Mouse (Mus musculus) liver, adult 2 months (tissue): ENCODE measurements at regions not wholly inside any gene's neighbourhood (a gene's known extent, or its start where the extent isn't known, plus 50 kb on each side); places are given as distances from the start of the nearest gene placed in this dataset.

Experiments
- DNase-seq: peaks from one replicate; pipeline ENCODE4 v3.0.0-alpha.2; 2011; ENCODE audit warnings: low read depth, low spot score; ENCODE audit errors: extremely low read depth
- H3K27ac ChIP-seq: fragments of 200-500 bp; replicated peaks from 2 replicates; pipeline ENCODE4 v1.5.1; 2012; ENCODE audit warnings: low read depth, mild to moderate bottlenecking, control low read depth, inconsistent platforms, low read length; ENCODE audit not compliant: insufficient read depth
- H3K27me3 ChIP-seq: fragments of 200-500 bp; 2 replicates; pipeline ENCODE4 v1.6.1; 2012; ENCODE audit warnings: mild to moderate bottlenecking, moderate library complexity, low read length, inconsistent platforms; ENCODE audit not compliant: control insufficient read depth, insufficient read depth
- H3K36me3 ChIP-seq: fragments of 200-500 bp; 2 replicates; pipeline ENCODE4 v1.6.1; 2012; ENCODE audit warnings: low read length, inconsistent platforms; ENCODE audit not compliant: control insufficient read depth, insufficient read depth
- H3K4me1 ChIP-seq: fragments of 200-500 bp; 2 replicates; pipeline ENCODE4 v1.6.1; 2011; ENCODE audit warnings: low read length; ENCODE audit not compliant: control insufficient read depth, insufficient read depth
- H3K4me3 ChIP-seq: fragments of 200-500 bp; 2 replicates; pipeline ENCODE4 v1.5.1; 2011; ENCODE audit warnings: low read depth, mild to moderate bottlenecking, control low read depth, low read length, moderate library complexity; ENCODE audit not compliant: insufficient read depth
- H3K79me2 ChIP-seq: fragments of 200-500 bp; 2 replicates; pipeline ENCODE4 v1.6.1; 2012; ENCODE audit warnings: inconsistent platforms, mild to moderate bottlenecking, low read length, moderate library complexity; ENCODE audit not compliant: control insufficient read depth, insufficient read depth
- H3K9ac ChIP-seq: fragments of 200-500 bp; 2 replicates; pipeline ENCODE4 v1.6.1; 2012; ENCODE audit warnings: low read depth, mild to moderate bottlenecking, control low read depth, inconsistent platforms, low read length
- CTCF ChIP-seq: fragments of 200-500 bp; IDR thresholded peaks from 2 replicates; pipeline ENCODE4 v1.5.1; 2011; ENCODE audit warnings: low read depth, low read length, control low read depth
- POLR2A ChIP-seq: fragments of 200-500 bp; IDR thresholded peaks from 2 replicates; pipeline ENCODE4 v1.6.1; 2011; ENCODE audit warnings: low read length, control low read depth; ENCODE audit not compliant: insufficient read depth; ENCODE audit errors: extremely low read depth
- WGBS: fragments of 180-500 bp; shearing (Covaris S2); methylation state at CpG from one replicate; pipeline ENCODE4 v1.1.7; 2018; 5-methylcytosine and 5-hydroxymethylcytosine counted together

DNA sequence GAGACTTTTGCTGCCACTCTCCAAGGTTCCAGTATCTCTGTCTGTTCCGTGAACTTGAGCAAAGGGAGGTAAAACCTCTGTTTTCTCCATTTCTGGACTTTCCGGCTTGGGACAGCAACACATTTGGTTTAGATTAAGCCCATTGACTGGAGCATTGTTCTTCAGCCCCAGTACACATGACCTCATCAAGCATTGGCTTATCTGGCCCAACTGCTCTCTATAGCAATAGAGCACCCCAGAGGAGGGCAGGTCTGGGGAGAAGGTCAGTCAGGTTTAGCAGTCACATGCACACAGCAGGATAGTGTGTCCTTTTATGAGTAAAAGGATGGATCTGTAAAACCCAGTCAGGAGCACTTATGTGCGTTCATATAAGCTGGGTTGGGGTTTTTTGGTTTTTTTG is 268.1 kb upstream of the Mpped2 start:
- no peak for TF ChIP-seq CTCF
- Histone ChIP-seq H3K27me3 (no peaks in the 10 kb centered on the region), H3K4me1 (no peaks in the 10 kb centered on the region), H3K79me2 (no peaks in the 10 kb centered on the region), H3K9ac (no peak overlapping the region), H3K4me3 (no peak overlapping the region), H3K27ac (no peak overlapping the region), H3K36me3 (no peaks in the 10 kb centered on the region)
- 78% methylated on average over 3 of the region's 3 CpGs for WGBS
- no peak for DNase-seq

DNA sequence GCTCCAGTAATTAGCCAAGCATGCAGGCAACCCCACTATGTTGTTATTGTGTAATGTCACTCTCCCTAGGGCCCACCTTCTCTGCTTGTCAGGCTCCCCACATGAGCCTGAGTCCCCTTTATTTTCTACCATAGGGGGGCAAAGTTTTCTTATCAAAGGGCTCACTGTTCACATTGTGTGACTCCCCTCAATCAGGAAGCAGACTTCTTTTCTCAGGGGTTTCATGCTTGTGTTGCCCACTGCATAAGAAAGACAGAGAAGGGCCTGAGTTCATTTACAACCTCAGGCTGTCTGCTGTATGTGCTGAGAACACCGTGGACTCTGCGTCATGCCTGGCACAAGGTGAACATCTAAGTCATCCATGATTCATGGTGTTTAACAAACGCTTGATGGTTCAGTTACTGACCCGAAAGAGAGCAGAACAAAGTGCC is 267.6 kb upstream of the Mpped2 start:
- TF ChIP-seq CTCF: no peak
- no peak for TF ChIP-seq POLR2A
- no peaks in the 10 kb centered on the region for H3K4me1 ChIP-seq
- no peak overlapping the region for H3K9ac ChIP-seq
- H3K36me3 ChIP-seq: no peaks in the 10 kb centered on the region
- no peaks in the 10 kb centered on the region for H3K27me3 ChIP-seq
- H3K4me3 ChIP-seq: no peak overlapping the region
- WGBS: 80% methylated on average over 4 of the region's 4 CpGs
- H3K27ac ChIP-seq: no peak overlapping the region
- DNase-seq: no peak
- H3K79me2 ChIP-seq: no peaks in the 10 kb centered on the region

DNA sequence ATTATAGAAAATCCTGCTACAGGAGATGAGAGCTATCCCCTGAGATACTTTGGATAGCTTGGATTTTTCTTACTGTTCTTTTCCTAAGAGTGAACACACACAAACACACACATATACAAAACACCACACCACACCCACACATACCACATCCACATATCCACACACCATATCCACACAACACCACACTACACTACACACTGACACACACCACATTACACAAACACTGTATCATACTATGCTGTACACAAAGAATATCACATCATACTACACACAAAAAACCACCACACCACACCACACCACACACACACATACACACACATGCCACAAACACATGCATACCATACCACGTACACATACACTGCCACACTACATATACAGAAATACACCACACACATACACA is 267.1 kb upstream of the Mpped2 start:
- no peaks in the 10 kb centered on the region for H3K36me3 ChIP-seq
- H3K79me2 ChIP-seq: no peaks in the 10 kb centered on the region
- TF ChIP-seq CTCF: no peak
- no peak for TF ChIP-seq POLR2A
- H3K27ac ChIP-seq: no peak overlapping the region
- H3K9ac ChIP-seq: no peak overlapping the region
- no peaks in the 10 kb centered on the region for H3K27me3 ChIP-seq
- no peak overlapping the region for H3K4me3 ChIP-seq
- H3K4me1 ChIP-seq: no peaks in the 10 kb centered on the region
- DNase-seq: no peak
- WGBS: 72% methylated on average over 1 of the region's 1 CpGs

DNA sequence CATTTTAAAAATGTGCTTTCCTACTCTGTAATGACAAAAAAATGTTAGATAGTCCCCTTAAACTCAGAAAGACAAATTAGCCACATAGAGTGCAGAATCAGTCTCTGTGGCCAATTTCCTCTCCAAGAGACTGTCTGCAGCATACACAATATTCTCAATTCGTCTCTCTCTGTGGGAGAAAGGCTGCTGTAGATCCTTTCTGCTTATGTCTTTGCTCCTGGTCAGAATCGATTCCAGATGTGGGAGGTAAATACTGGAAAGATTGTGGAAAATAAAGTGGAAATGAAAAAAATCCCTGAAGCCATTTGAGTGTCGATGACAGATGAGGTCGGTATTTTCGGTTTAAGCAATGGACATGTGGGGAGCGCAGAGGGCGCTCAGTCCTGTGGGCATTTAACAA is 265.8 kb upstream of the Mpped2 start:
- no peaks in the 10 kb centered on the region for H3K36me3 ChIP-seq
- no peaks in the 10 kb centered on the region for H3K79me2 ChIP-seq
- 79% methylated on average over 7 of the region's 7 CpGs for WGBS
- no peak overlapping the region for H3K9ac ChIP-seq
- no peaks in the 10 kb centered on the region for H3K4me1 ChIP-seq
- H3K27ac ChIP-seq: no peak overlapping the region
- H3K4me3 ChIP-seq: no peak overlapping the region
- no peaks in the 10 kb centered on the region for H3K27me3 ChIP-seq
- DNase-seq: no peak
- TF ChIP-seq POLR2A (no peak), CTCF (no peak)

DNA sequence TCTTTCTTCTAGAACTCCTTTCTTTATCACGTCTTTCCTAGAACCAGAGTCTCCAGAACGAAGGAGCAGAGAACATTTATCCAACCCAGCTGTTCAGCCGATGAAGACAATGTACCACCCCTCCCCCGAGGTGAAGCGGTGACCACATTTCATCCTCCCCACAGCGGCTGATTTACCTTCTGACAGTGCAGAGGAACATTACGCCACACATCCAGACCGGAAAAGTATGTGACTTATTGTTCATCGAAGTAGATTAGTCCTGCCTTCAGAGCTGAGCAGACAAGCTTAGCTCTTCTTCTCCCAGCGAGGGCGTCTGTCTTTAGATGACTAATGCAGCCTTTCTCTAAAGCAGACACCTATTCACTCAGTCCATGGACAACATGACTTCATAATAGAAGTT is 264.2 kb upstream of the Mpped2 start:
- Histone ChIP-seq H3K36me3 (no peaks in the 10 kb centered on the region), H3K27me3 (no peaks in the 10 kb centered on the region), H3K4me3 (no peak overlapping the region), H3K27ac (no peak overlapping the region), H3K79me2 (no peaks in the 10 kb centered on the region), H3K9ac (no peak overlapping the region), H3K4me1 (no peaks in the 10 kb centered on the region)
- no peak for DNase-seq
- no peak for TF ChIP-seq POLR2A
- WGBS: 53% methylated on average over 11 of the region's 11 CpGs

DNA sequence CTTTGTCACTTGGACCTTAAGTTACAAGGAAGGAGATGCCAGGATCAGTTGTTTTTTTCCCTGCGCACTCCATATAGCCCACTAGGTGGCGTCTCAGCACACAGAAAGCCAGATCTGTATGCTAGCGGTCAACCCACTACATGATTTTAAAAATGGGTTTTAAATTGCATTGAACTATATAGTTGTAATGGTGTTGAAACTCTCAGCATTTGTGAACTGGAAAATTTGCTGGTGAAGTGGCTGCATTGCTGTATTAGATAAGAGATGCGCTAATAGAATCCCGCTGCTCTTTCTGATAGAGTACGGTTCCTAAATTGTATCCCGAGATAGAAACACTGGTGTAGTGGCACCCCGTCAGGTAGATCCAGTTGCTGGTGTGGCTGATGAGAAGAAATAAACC is 261.9 kb upstream of the Mpped2 start:
- no peaks in the 10 kb centered on the region for H3K27me3 ChIP-seq
- no peaks in the 10 kb centered on the region for H3K4me1 ChIP-seq
- WGBS: 44% methylated on average over 8 of the region's 8 CpGs
- no peak overlapping the region for H3K4me3 ChIP-seq
- TF ChIP-seq CTCF (peak; percentile 66), POLR2A (no peak)
- H3K27ac ChIP-seq: no peak overlapping the region
- no peaks in the 10 kb centered on the region for H3K79me2 ChIP-seq
- no peaks in the 10 kb centered on the region for H3K36me3 ChIP-seq
- no peak overlapping the region for H3K9ac ChIP-seq
- DNase-seq: peak; percentile 31
